ENCODE assay signal across 8 mouse cellular contexts in the genomic region with DNA sequence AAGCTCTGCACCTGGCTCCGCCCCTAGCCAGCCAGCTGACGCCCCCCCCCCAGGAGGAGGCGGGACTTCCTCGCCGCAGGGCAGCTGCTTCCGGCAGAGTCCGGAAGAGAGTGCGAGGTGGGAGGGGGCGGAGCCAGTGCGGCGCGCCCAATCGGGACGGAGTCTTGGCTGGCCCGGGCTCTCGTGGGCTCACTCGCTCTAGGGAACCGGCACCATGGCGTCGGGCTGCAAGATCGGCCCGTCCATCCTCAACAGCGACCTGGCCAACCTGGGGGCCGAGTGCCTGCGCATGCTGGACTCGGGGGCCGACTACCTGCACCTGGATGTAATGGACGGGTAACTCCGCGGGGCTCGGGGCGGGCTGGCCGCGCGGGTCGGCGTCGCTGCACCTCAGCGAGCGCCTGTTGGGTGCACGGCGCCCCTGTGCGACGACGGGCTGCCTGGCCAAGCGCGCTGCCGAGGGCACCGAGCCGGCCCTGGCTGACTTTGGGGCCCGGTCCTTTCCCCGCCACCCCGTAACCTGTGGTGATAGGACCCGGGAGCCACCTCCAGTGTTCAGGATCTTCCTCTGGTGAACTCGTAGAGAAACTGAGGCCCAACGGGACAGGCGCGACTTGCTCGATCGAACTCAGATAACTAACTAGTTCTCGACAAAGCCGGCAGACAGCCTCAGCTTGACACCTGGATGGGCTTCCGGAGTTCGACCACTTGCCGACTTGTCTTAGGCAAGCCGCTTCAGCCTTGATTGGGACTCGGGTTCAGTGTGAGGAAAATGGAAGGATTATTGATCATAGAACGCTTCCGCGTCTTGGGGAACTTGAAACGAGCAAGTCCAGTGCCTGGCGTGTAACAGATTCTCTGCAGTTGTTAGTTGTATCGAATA. TPM values are rescaled to one million over a fixed set of nuclear protein-coding genes. Genes with fewer than 3 reads are reported as not detected.
DNase-seq lines count a peak whose midpoint lies in the region; ATAC-seq and TF ChIP-seq lines count a peak whose summit lies in the region.

Gene Rpe (plus strand): TSS at position 139 of the 883 bp plus-strand sequence.

- H3K9me3 ChIP-seq in E14TG2a.4 (ENCODE audit: low read length), result peaks cover 18% of the 10 kb centered on the region
- no peaks in the 10 kb centered on the region for H3K9me3 ChIP-seq in forebrain, embryonic 13.5 days (replicated peaks)
- no peaks in the 10 kb centered on the region for H3K9me3 ChIP-seq in liver, postnatal 0 days (ENCODE audit: low read length)
- H3K9me3 ChIP-seq in neural tube, embryonic 14.5 days (ENCODE audit: control insufficient read depth, low read length), result no peaks in the 10 kb centered on the region

- peaks cover 36% of the 10 kb centered on the region for H3K4me1 ChIP-seq in E14TG2a.4 (replicated peaks; ENCODE audit: low read depth, low read length)
- H3K4me1 ChIP-seq in forebrain, embryonic 13.5 days, result peaks cover 28% of the 10 kb centered on the region
- H3K4me1 ChIP-seq in liver, postnatal 0 days (ENCODE audit: insufficient read depth), result peaks cover 15% of the 10 kb centered on the region
- H3K4me1 ChIP-seq in neural tube, embryonic 14.5 days (ENCODE audit: control insufficient read depth, insufficient read depth, low read length), result peaks cover 17% of the 10 kb centered on the region; the same call in 1 of the 2 replicates

- DNase-seq in c-Kit-positive CD71-positive TER-119-positive erythroid progenitor cells, embryonic 14.5 days (ENCODE audit: low spot score), result peak; percentile 89
- DNase-seq in heart, postnatal 10 days, result peak; percentile 94
- DNase-seq in large intestine, adult 2 months (ENCODE audit: low read depth, low spot score), result peak; percentile 64
- peak; percentile 96 for DNase-seq in liver, postnatal 0 days
- peak; percentile 97 for DNase-seq in testis, postnatal 10 days (ENCODE audit: low spot score)

- H3K27me3 ChIP-seq in E14TG2a.4 (ENCODE audit: insufficient read depth, low read length), result no peaks in the 10 kb centered on the region
- no peaks in the 10 kb centered on the region for H3K27me3 ChIP-seq in forebrain, embryonic 13.5 days
- H3K27me3 ChIP-seq in liver, postnatal 0 days (ENCODE audit: insufficient read depth, low read length), result no peaks in the 10 kb centered on the region
- H3K27me3 ChIP-seq in neural tube, embryonic 14.5 days (ENCODE audit: control insufficient read depth, insufficient read depth, low read length), result no peaks in the 10 kb centered on the region

- peak within 1 kb of the TSS; percentile 93 for H3K4me3 ChIP-seq in E14TG2a.4 (replicated peaks; ENCODE audit: low read length)
- H3K4me3 ChIP-seq in forebrain, embryonic 13.5 days, result peak within 1 kb of the TSS; percentile 65
- peak within 1 kb of the TSS; percentile 88 for H3K4me3 ChIP-seq in liver, postnatal 0 days (ENCODE audit: low read depth, low read length)
- H3K4me3 ChIP-seq in neural tube, embryonic 14.5 days (ENCODE audit: low read depth, low read length), result peak within 1 kb of the TSS; percentile 86

- peak within 1 kb of the TSS; percentile 44 for H3K27ac ChIP-seq in forebrain, embryonic 13.5 days
- peak within 1 kb of the TSS; percentile 86 for H3K27ac ChIP-seq in liver, postnatal 0 days (ENCODE audit: low read depth)
- peak within 1 kb of the TSS; percentile 67 for H3K27ac ChIP-seq in neural tube, embryonic 14.5 days (ENCODE audit: low read depth, low read length)

- peak within 1 kb of the TSS; percentile 73 for H3K4me2 ChIP-seq in forebrain, embryonic 13.5 days
- H3K4me2 ChIP-seq in liver, postnatal 0 days (ENCODE audit: low read depth, low read length), result peak within 1 kb of the TSS; percentile 84
- peak within 1 kb of the TSS; percentile 69 for H3K4me2 ChIP-seq in neural tube, embryonic 14.5 days (ENCODE audit: low read depth, low read length)

- peak within 1 kb of the TSS; percentile 83 for H3K9ac ChIP-seq in forebrain, embryonic 13.5 days
- H3K9ac ChIP-seq in liver, postnatal 0 days (replicated peaks), result peak within 1 kb of the TSS; percentile 90
- peak within 1 kb of the TSS; percentile 75 for H3K9ac ChIP-seq in neural tube, embryonic 14.5 days (replicated peaks; ENCODE audit: low read depth, low read length)

- TF ChIP-seq EP300 in liver, postnatal 0 days (IDR thresholded peaks at IDR 0.05; ENCODE audit: low read depth), result peak; percentile 16; the same call in 1 of the 2 replicates

- under 1% methylated on average over 73 of the region's 73 CpGs for WGBS in forebrain, embryonic 13.5 days
- under 1% methylated on average over 73 of the region's 73 CpGs for WGBS in large intestine, adult 2 months
- WGBS in liver, postnatal 0 days (ENCODE audit: insufficient replicate concordance), result under 1% methylated on average over 57 of the region's 73 CpGs
- WGBS in neural tube, embryonic 14.5 days, result under 1% methylated on average over 70 of the region's 73 CpGs

- no peak for TF ChIP-seq CTCF in E14TG2a.4 (conservative IDR thresholded peaks at IDR 0.05; ENCODE audit: low read length)
- peak; percentile 14; the same call in 1 of the 2 replicates for TF ChIP-seq CTCF in liver, postnatal 0 days (IDR thresholded peaks at IDR 0.05; ENCODE audit: low read depth)

- peak; percentile 100 for ATAC-seq in forebrain, embryonic 13.5 days
- peak; percentile 100 for ATAC-seq in liver, postnatal 0 days
- peak; percentile 99 for ATAC-seq in neural tube, embryonic 14.5 days (ENCODE audit: low read depth)

- intact Hi-C loops in heart, postnatal 10 days (cut with DNase I), result loop anchor here (5.0 kb wide), 1 partner anchor 116 kb away; the partner anchor contains the start of gene Kansl1l

- peaks cover 24% of the 10 kb centered on the region for H3K36me3 ChIP-seq in E14TG2a.4 (ENCODE audit: insufficient read depth, low read length)
- H3K36me3 ChIP-seq in forebrain, embryonic 13.5 days (ENCODE audit: poor library complexity, severe bottlenecking), result no peaks in the 10 kb centered on the region
- peaks cover under 1% of the 10 kb centered on the region; the same call in 1 of the 2 replicates for H3K36me3 ChIP-seq in liver, postnatal 0 days (replicated peaks; ENCODE audit: insufficient read depth, low read length)
- no peaks in the 10 kb centered on the region for H3K36me3 ChIP-seq in neural tube, embryonic 14.5 days (ENCODE audit: control insufficient read depth, insufficient read depth, low read length)

RNA-seq across cellular contexts. Expression of gene Rpe, which starts in this region (rescaled TPM):
- polyA plus RNA-seq in forebrain, embryonic 13.5 days (2015; fragmentation: Nextera tagmentation; extraction: Ambion mirVana), result 47.5 and 47.8 TPM in 2 replicates
- 10 to 100 TPM; 18.1 to 21.0 TPM for total RNA-seq in heart, postnatal 10 days (2021)
- 14.5 and 19.0 TPM in 2 replicates for polyA plus RNA-seq in large intestine, adult 2 months (2012; rRNA removed)
- 18.1 and 19.2 TPM in 2 replicates for polyA plus RNA-seq in liver, postnatal 0 days (2015; fragmentation: Nextera tagmentation; extraction: Ambion mirVana)
- polyA plus RNA-seq in neural tube, embryonic 14.5 days (2014; fragmentation: Nextera tagmentation; extraction: Ambion mirVana), result 40.8 and 45.4 TPM in 2 replicates

Comparison
In these comparisons a context has a peak if more than half of its experiments do, and no peak if none do; other contexts are left out.
1. Peak in every context shown above with its lines: DNase-seq, ATAC-seq, H3K4me3 ChIP-seq and H3K27ac ChIP-seq.